Mouse (Mus musculus) kidney, postnatal 0 days (tissue): ENCODE measurements around the gene Spo11. TPM values are rescaled to one million over a fixed set of nuclear protein-coding genes. Genes with fewer than 3 reads are reported as not detected.

Experiments used
- ATAC-seq: fragments of 200-750 bp; cut with Nextera tagmentation; replicated peaks from 2 replicates; pipeline ENCODE4 v1.8.0; 2017; ENCODE audit warnings: low read depth, moderate number of reproducible peaks, moderate TSS enrichment, moderate library complexity; ENCODE audit not compliant: low FRiP score
- DNase-seq: peaks from one replicate; pipeline ENCODE4 v3.0.0-alpha.2; 2016; ENCODE audit warnings: low spot score
- H3K27ac ChIP-seq: fragments of 300-500 bp; sonication (generic); 2 replicates; pipeline ENCODE4 v1.5.1; 2014; ENCODE audit warnings: mild to moderate bottlenecking
- H3K27me3 ChIP-seq: fragments of 300-500 bp; sonication (generic); 2 replicates; pipeline ENCODE4 v1.6.1; 2014; ENCODE audit warnings: low read length, mixed read lengths; ENCODE audit not compliant: insufficient read depth
- H3K36me3 ChIP-seq: fragments of 300-500 bp; sonication (generic); 2 replicates; pipeline ENCODE4 v1.6.1; 2014; ENCODE audit warnings: low read length, mixed read lengths; ENCODE audit not compliant: insufficient read depth
- H3K4me1 ChIP-seq: fragments of 300-500 bp; sonication (generic); replicated peaks from 2 replicates; pipeline ENCODE4 v1.6.1; 2014; ENCODE audit warnings: antibody characterized with exemption, low read length, mixed read lengths; ENCODE audit not compliant: insufficient read depth
- H3K4me2 ChIP-seq: fragments of 300-500 bp; sonication (generic); 2 replicates; pipeline ENCODE4 v1.6.1; 2014; ENCODE audit warnings: mild to moderate bottlenecking, low read length, moderate library complexity, mixed read lengths
- H3K4me3 ChIP-seq: fragments of 300-500 bp; sonication (generic); replicated peaks from 2 replicates; pipeline ENCODE4 v1.5.1; 2014; ENCODE audit warnings: low read depth, low read length
- H3K9ac ChIP-seq: fragments of 300-500 bp; sonication (generic); 2 replicates; pipeline ENCODE4 v1.6.1; 2014; ENCODE audit warnings: low read depth, low read length
- H3K9me3 ChIP-seq: fragments of 300-500 bp; sonication (generic); replicated peaks from 2 replicates; pipeline ENCODE4 v1.6.1; 2016; ENCODE audit warnings: low read length, inconsistent platforms, mixed read lengths
- CTCF ChIP-seq: IDR thresholded peaks from 2 replicates; pipeline ENCODE4 v1.5.1; 2016; ENCODE audit warnings: antibody characterized with exemption, low read depth, mild to moderate bottlenecking, moderate library complexity
- WGBS: fragments of 180-500 bp; shearing (Covaris S2); extraction: QIAGEN DNeasy Blood & Tissue Kit; methylation state at CpG from one replicate; pipeline ENCODE4 v1.1.7; 2014; 5-methylcytosine and 5-hydroxymethylcytosine counted together
- polyA plus RNA-seq: library from polyadenylated mRNA; unstranded; fragments of >200 nt; fragmentation: Nextera tagmentation; extraction: Ambion mirVana; gene quantifications from 2 replicates; pipeline ENCODE4 v1.2.1, GENCODE M21; 2015

The Spo11 gene
- polyA plus RNA-seq, 1 experiment from 2014 or later: 0.11 TPM

- peaks cover 8% of the 10 kb centered on the region for H3K36me3 ChIP-seq
- no peak overlapping the region for H3K4me3 ChIP-seq
- no peak overlapping the region for H3K27ac ChIP-seq
- no peaks in the 10 kb centered on the region for H3K27me3 ChIP-seq
- H3K9me3 ChIP-seq: no peaks in the 10 kb centered on the region
- 0 out of 2 replicates have a peak, but pooled peaks cover 7% of the 10 kb centered on the region for H3K4me1 ChIP-seq
- H3K4me2 ChIP-seq: no peak overlapping the region
- 64% methylated on average over 7 of the region's 7 CpGs for WGBS
- ATAC-seq (no peak), DNase-seq (no peak)
- H3K9ac ChIP-seq: no peak overlapping the region
- TF ChIP-seq CTCF: no peak
Observed at GRCm38 (mm10) chr2:172998478-172998877, 21.0 kb downstream of the Spo11 start.

- Histone ChIP-seq H3K4me2 (peak within 1 kb of the TSS; percentile 84), H3K9me3 (no peaks in the 10 kb centered on the region), H3K27ac (peak within 1 kb of the TSS; percentile 96), H3K4me3 (peak within 1 kb of the TSS; percentile 88), H3K9ac (peak within 1 kb of the TSS; percentile 94), H3K4me1 (0 out of 2 replicates have a peak, but pooled peaks cover 7% of the 10 kb centered on the region), H3K36me3 (peaks cover 20% of the 10 kb centered on the region), H3K27me3 (no peaks in the 10 kb centered on the region)
- DNase-seq (peak; percentile 98), ATAC-seq (peak; percentile 94)
- WGBS: under 1% methylated on average over 45 of the region's 45 CpGs
- peak; percentile 94 for TF ChIP-seq CTCF
Observed at GRCm38 (mm10) chr2:172999630-173000284, 22.3 kb downstream of the Spo11 start, which contains the start of gene Rae1. TSS of gene Rae1 (plus strand) at chr2:173000117.

- H3K4me3 ChIP-seq: peak overlapping the region; percentile 88
- 0 out of 2 replicates have a peak, but pooled peaks cover 7% of the 10 kb centered on the region for H3K4me1 ChIP-seq
- H3K36me3 ChIP-seq: peaks cover 25% of the 10 kb centered on the region
- H3K27me3 ChIP-seq: no peaks in the 10 kb centered on the region
- WGBS: under 1% methylated on average over 42 of the region's 42 CpGs
- TF ChIP-seq CTCF: no peak
- DNase-seq (peak; percentile 76), ATAC-seq (peak; percentile 91)
- H3K27ac ChIP-seq: peak overlapping the region; percentile 96
- no peaks in the 10 kb centered on the region for H3K9me3 ChIP-seq
- H3K9ac ChIP-seq: peak overlapping the region; percentile 94
- peak overlapping the region; percentile 84 for H3K4me2 ChIP-seq
Observed at GRCm38 (mm10) chr2:173000285-173000652, 22.8 kb downstream of the Spo11 start.

GRCm38 (mm10) chr2:173000921-173001320, 23.4 kb downstream of the Spo11 start:
- peak overlapping the region; percentile 94 for H3K9ac ChIP-seq
- H3K4me1 ChIP-seq: 0 out of 2 replicates have a peak, but pooled peaks cover 7% of the 10 kb centered on the region
- no peak for TF ChIP-seq CTCF
- H3K36me3 ChIP-seq: peaks cover 29% of the 10 kb centered on the region
- H3K27me3 ChIP-seq: no peaks in the 10 kb centered on the region
- H3K9me3 ChIP-seq: no peaks in the 10 kb centered on the region
- H3K4me3 ChIP-seq: peak overlapping the region; percentile 88
- 0 out of 2 replicates have a peak overlapping the region, but pooled peaks have one; percentile 96 for H3K27ac ChIP-seq
- peak overlapping the region; percentile 84 for H3K4me2 ChIP-seq
- DNase-seq (no peak), ATAC-seq (no peak)
- WGBS: 11% methylated on average over 8 of the region's 8 CpGs

GRCm38 (mm10) chr2:173003737-173004136, 26.2 kb downstream of the Spo11 start:
- Histone ChIP-seq H3K9ac (no peak overlapping the region), H3K4me2 (no peak overlapping the region), H3K9me3 (no peaks in the 10 kb centered on the region), H3K4me3 (no peak overlapping the region), H3K4me1 (0 out of 2 replicates have a peak, but pooled peaks cover 7% of the 10 kb centered on the region), H3K36me3 (peaks cover 53% of the 10 kb centered on the region), H3K27me3 (no peaks in the 10 kb centered on the region), H3K27ac (no peak overlapping the region)
- WGBS: 94% methylated on average over 8 of the region's 8 CpGs
- ATAC-seq (no peak), DNase-seq (no peak)
- TF ChIP-seq CTCF: no peak

GRCm38 (mm10) chr2:173010220-173010717, 32.8 kb downstream of the Spo11 start:
- H3K9ac ChIP-seq: no peak overlapping the region
- peak; percentile 60 for ATAC-seq
- H3K4me1 ChIP-seq: no peaks in the 10 kb centered on the region

More at GRCm38 (mm10) chr2:173010220-173010717, 32.8 kb downstream of the Spo11 start:
- TF ChIP-seq CTCF: no peak
- no peak overlapping the region for H3K27ac ChIP-seq
- DNase-seq: no peak
- no peaks in the 10 kb centered on the region for H3K9me3 ChIP-seq
- H3K4me2 ChIP-seq: no peak overlapping the region
- H3K36me3 ChIP-seq: peaks cover 82% of the 10 kb centered on the region
- no peaks in the 10 kb centered on the region for H3K27me3 ChIP-seq
- 67% methylated on average over 3 of the region's 3 CpGs for WGBS
- H3K4me3 ChIP-seq: no peak overlapping the region
